Mouse (Mus musculus) ES-E14 (cell line): Measurements from ENCODE around the gene Gm12169. TPM values are rescaled to one million over a fixed set of nuclear protein-coding genes. Genes with fewer than 3 reads are reported as not detected.

Source experiments
- DNase-seq: peaks from one replicate; pipeline ENCODE4 v3.0.0-alpha.2; 2013; ENCODE audit warnings: low read depth, low spot score
- H3K27ac ChIP-seq: 2 replicates; pipeline ENCODE4 v1.5.1; 2012; ENCODE audit warnings: low read depth, mild to moderate bottlenecking, low read length, moderate library complexity, mixed read lengths; ENCODE audit not compliant: poor library complexity, insufficient read depth, severe bottlenecking
- H3K36me3 ChIP-seq: 2 replicates; pipeline ENCODE4 v1.6.1; 2012; ENCODE audit warnings: mild to moderate bottlenecking, low read length, moderate library complexity, mixed read lengths; ENCODE audit not compliant: control insufficient read depth, poor library complexity, insufficient read depth, severe bottlenecking
- H3K4me1 ChIP-seq, 2 experiments: fragments of 150-350 bp in 1 of 2; sonication (generic) in 1 of 2; 2 replicates each; pipeline ENCODE4 v1.6.1; 2012; ENCODE audit warnings: low read length in 2 of 2, mild to moderate bottlenecking in 1 of 2, mixed read lengths in 1 of 2; ENCODE audit not compliant: control insufficient read depth in 2 of 2, insufficient read depth in 2 of 2, poor library complexity in 1 of 2
- H3K4me3 ChIP-seq, 2 experiments: fragments of 150-350 bp in 1 of 2; sonication (generic) in 1 of 2; 2 replicates each; pipeline ENCODE4 v1.5.1; 2012; ENCODE audit warnings: low read length in 2 of 2, low read depth in 1 of 2, mild to moderate bottlenecking in 1 of 2, mixed read lengths in 1 of 2; ENCODE audit not compliant: insufficient read depth in 1 of 2, poor library complexity in 1 of 2, severe bottlenecking in 1 of 2
- H3K9ac ChIP-seq: 2 replicates; pipeline ENCODE4 v1.6.1; 2012; ENCODE audit warnings: low read depth, mild to moderate bottlenecking, low read length, mixed read lengths; ENCODE audit not compliant: poor library complexity, insufficient read depth, severe bottlenecking
- H3K9me3 ChIP-seq: fragments of 150-350 bp; sonication (generic); 2 replicates; pipeline ENCODE4 v1.6.1; 2012; ENCODE audit warnings: low read depth, mild to moderate bottlenecking, low read length; ENCODE audit not compliant: control insufficient read depth, insufficient read depth
- CHD2 ChIP-seq: IDR thresholded peaks from 2 replicates; pipeline ENCODE4 v1.6.1; 2014; ENCODE audit warnings: mild to moderate bottlenecking, low read depth, low read length, inconsistent platforms
- HCFC1 ChIP-seq: IDR thresholded peaks from 2 replicates; pipeline ENCODE4 v1.6.1; 2012; ENCODE audit warnings: low read length, inconsistent platforms, borderline replicate concordance; ENCODE audit not compliant: insufficient read depth
- MAFK ChIP-seq: IDR thresholded peaks from 2 replicates; pipeline ENCODE4 v1.6.1; 2014; ENCODE audit warnings: mild to moderate bottlenecking, low read depth, low read length, inconsistent platforms; ENCODE audit not compliant: insufficient read depth
- ZC3H11A ChIP-seq: IDR thresholded peaks from 2 replicates; pipeline ENCODE4 v1.6.1; 2012; ENCODE audit warnings: low read depth, mild to moderate bottlenecking, inconsistent platforms, low read length, borderline replicate concordance
- ZNF384 ChIP-seq: IDR thresholded peaks from 2 replicates; pipeline ENCODE4 v1.6.1; 2012; ENCODE audit warnings: low read depth, low read length, inconsistent platforms
- in situ Hi-C, 2 experiments: fragments of 600-800 bp; cut with MboI; formaldehyde crosslinking; loops; one replicate each; pipeline ENCODE4 v1.15.1; 2025; ENCODE audit warnings: low sequenced_read_pairs in 2 of 2, inconsistent platforms in 1 of 2; ENCODE audit not compliant: unreplicated experiment in 2 of 2
- total RNA-seq: library from RNA; depleted of rRNA; stranded (reverse); fragments of 300-350 nt; gene quantifications from 2 replicates; pipeline ENCODE4 v1.2.3, GENCODE M21; 2012

Gm12169 gene
- total RNA-seq, 1 experiment: not detected

DNA sequence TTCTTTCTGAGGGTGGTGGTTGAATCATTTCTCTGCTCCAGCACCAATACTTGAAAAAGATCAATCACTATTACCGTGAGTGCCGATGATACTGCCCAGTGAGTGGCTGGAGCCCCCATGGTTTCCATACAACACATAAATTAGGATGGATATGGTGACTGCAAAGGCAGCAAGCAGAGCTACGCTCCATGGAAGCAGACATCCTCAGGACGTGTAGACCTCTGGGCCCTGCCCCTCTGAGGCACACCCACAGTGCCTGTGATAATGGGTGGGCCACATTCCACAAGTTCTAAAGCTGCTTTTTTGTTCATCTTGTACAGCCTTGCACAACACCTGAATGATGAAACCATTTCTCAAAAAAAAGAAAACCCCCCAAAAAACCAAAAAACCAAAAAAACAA, 37.1 kb downstream of the Gm12169 start:
- Histone ChIP-seq H3K27ac (no peak overlapping the region), H3K9ac (no peak overlapping the region), H3K36me3 (no peaks in the 10 kb centered on the region), H3K9me3 (no peaks in the 10 kb centered on the region), H3K4me3 (no peak overlapping the region), H3K4me1 (peaks cover 0 to 2% of the 10 kb centered on the region in 2 experiments; a peak in 1 of 4 replicates)
- DNase-seq: no peak
- TF ChIP-seq HCFC1 (no peak), ZNF384 (no peak), CHD2 (no peak), ZC3H11A (no peak), MAFK (no peak)
- in situ Hi-C loops: no loop called here

DNA sequence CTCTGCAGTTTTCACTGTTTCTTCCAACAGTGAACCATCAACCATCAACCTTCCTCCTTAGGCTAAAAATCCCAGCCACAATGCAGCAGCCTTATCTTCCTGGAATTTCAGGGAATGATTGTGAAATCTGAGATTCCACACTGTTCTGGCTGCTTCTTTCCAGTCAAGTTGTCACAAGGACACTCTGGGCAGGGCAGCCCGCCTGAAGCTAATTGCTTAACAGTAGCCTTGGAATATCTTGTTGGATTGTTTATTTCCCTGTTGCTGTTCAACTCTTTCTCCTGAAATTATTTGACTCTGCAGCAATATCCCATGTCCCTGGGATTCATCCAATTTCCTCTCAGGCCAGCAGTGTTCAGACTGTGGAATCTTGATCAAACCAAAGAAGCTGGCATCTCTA, 40.7 kb downstream of the Gm12169 start:
- Histone ChIP-seq H3K9ac (no peak overlapping the region), H3K4me3 (no peak overlapping the region), H3K4me1 (peaks cover 0 to 2% of the 10 kb centered on the region in 2 experiments; a peak in 1 of 4 replicates), H3K9me3 (no peaks in the 10 kb centered on the region), H3K27ac (no peak overlapping the region), H3K36me3 (no peaks in the 10 kb centered on the region)
- DNase-seq: no peak
- in situ Hi-C loops: no loop called here
- no peak for TF ChIP-seq CHD2
- no peak for TF ChIP-seq HCFC1
- TF ChIP-seq ZNF384: no peak
- no peak for TF ChIP-seq ZC3H11A
- TF ChIP-seq MAFK: no peak

DNA sequence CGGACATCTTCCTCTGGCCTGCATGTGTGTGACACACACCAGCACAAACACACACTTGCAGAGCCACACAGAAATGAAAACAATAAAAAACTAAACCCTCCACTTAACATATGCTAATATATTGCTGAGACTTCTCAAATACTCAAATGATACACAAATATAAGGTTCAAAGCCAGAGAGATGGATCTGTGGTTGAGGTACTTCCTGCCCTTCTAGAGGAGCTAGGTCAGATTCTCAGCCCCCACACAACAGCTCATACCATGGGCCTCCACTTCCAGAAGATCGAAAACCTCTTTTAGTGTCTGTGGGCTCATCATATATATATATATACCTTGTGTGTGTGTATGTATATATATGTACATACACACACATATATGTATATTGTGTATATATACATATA, 42.0 kb downstream of the Gm12169 start:
- no peak overlapping the region for H3K4me3 ChIP-seq
- no peak overlapping the region for H3K27ac ChIP-seq
- H3K9ac ChIP-seq: no peak overlapping the region
- no peaks in the 10 kb centered on the region for H3K9me3 ChIP-seq
- peaks cover 0 to 2% of the 10 kb centered on the region in 2 experiments; a peak in 1 of 4 replicates for H3K4me1 ChIP-seq
- no peaks in the 10 kb centered on the region for H3K36me3 ChIP-seq
- in situ Hi-C loops: no loop called here
- TF ChIP-seq MAFK (no peak), ZNF384 (no peak), CHD2 (no peak), HCFC1 (no peak)
- DNase-seq: no peak

DNA sequence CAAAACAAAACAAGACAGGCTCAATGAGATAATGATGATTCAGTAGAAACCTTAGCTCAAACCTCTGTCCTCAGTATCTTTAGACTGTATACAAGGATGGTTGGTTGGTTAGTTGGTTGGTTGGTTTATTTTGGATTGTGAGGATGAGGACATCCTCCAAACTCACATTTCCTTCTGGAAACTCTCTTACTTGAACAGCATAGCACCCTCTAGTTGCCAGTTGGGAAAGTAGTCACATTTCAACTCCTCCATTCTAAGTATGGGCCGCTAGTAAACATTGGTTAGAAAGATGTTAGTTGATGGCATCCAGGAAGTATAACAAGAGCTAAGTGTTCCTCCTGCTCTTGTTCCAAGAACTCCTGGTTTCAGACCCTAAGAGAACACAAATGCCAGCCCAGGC, 45.1 kb downstream of the Gm12169 start:
- Histone ChIP-seq H3K36me3 (no peaks in the 10 kb centered on the region), H3K4me3 (no peak overlapping the region), H3K27ac (no peak overlapping the region), H3K4me1 (no peaks in the 10 kb centered on the region), H3K9ac (no peak overlapping the region), H3K9me3 (no peaks in the 10 kb centered on the region)
- TF ChIP-seq ZC3H11A (no peak), MAFK (no peak), ZNF384 (no peak), HCFC1 (no peak), CHD2 (no peak)
- in situ Hi-C loops: no loop called here
- no peak for DNase-seq

DNA sequence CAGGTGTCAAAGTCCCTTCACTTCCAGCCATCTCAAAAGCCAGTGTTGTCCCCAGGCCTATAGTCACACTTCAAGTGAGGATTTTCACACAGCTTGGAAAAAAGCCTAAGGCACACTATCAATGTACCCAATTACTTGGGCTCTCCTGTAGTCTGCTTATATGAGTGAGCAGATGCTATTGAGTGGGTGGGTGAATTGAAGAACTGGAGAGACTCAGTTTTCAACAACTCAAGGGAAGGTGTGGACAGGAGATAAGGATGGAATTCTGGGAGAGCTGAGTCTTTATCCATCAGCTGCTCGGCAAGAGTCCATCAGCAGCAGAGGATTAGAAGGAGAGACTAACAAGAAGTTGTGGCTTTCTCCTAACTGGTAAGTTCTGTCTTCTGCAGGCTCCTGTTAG, 47.3 kb downstream of the Gm12169 start, which contains the start of gene BC053393:
TSS of gene BC053393 (plus strand) at position 210 of the 400 bp plus-strand sequence.
- no peak within 1 kb of the TSS for H3K4me3 ChIP-seq
- DNase-seq: no peak
- H3K36me3 ChIP-seq: no peaks in the 10 kb centered on the region
- in situ Hi-C loops: no loop called here
- H3K27ac ChIP-seq: no peak within 1 kb of the TSS
- no peaks in the 10 kb centered on the region for H3K9me3 ChIP-seq
- H3K4me1 ChIP-seq: no peaks in the 10 kb centered on the region
- no peak for TF ChIP-seq ZC3H11A
- H3K9ac ChIP-seq: no peak within 1 kb of the TSS
